Mouse (Mus musculus) midbrain, embryonic 12.5 days (tissue): ENCODE data around the gene Fzd4. TPM values are rescaled to one million over a fixed set of nuclear protein-coding genes. Genes with fewer than 3 reads are reported as not detected.

Source experiments
- ATAC-seq: fragments of 200-750 bp; cut with Nextera tagmentation; 2 replicates; pipeline ENCODE4 v1.8.0; 2017; ENCODE audit warnings: low read depth, moderate TSS enrichment, moderate library complexity; ENCODE audit not compliant: low FRiP score
- H3K27ac ChIP-seq: fragments of 300-500 bp; sonication (generic); replicated peaks from 2 replicates; pipeline ENCODE4 v1.5.1; 2016; ENCODE audit warnings: mild to moderate bottlenecking
- H3K27me3 ChIP-seq: fragments of 300-500 bp; sonication (generic); 2 replicates; pipeline ENCODE4 v1.6.1; 2016; ENCODE audit warnings: mild to moderate bottlenecking
- H3K36me3 ChIP-seq: fragments of 300-500 bp; sonication (generic); 2 replicates; pipeline ENCODE4 v1.6.1; 2016
- H3K4me1 ChIP-seq: fragments of 300-500 bp; sonication (generic); 2 replicates; pipeline ENCODE4 v1.6.1; 2016
- H3K4me2 ChIP-seq: fragments of 300-500 bp; sonication (generic); replicated peaks from 2 replicates; pipeline ENCODE4 v1.6.1; 2016; ENCODE audit warnings: mild to moderate bottlenecking, moderate library complexity
- H3K4me3 ChIP-seq: fragments of 300-500 bp; sonication (generic); 2 replicates; pipeline ENCODE4 v1.5.1; 2016; ENCODE audit warnings: mild to moderate bottlenecking
- H3K9ac ChIP-seq: fragments of 300-500 bp; sonication (generic); replicated peaks from 2 replicates; pipeline ENCODE4 v1.6.1; 2016; ENCODE audit warnings: mild to moderate bottlenecking, moderate library complexity
- H3K9me3 ChIP-seq: fragments of 300-500 bp; sonication (generic); 2 replicates; pipeline ENCODE4 v1.6.1; 2016; ENCODE audit warnings: mild to moderate bottlenecking
- WGBS: fragments of 180-500 bp; shearing (Covaris S2); methylation state at CpG from one replicate; pipeline ENCODE4 v1.1.7; 2016; 5-methylcytosine and 5-hydroxymethylcytosine counted together
- polyA plus RNA-seq: library from polyadenylated mRNA; unstranded; fragments of >200 nt; fragmentation: Nextera tagmentation; extraction: Ambion mirVana; gene quantifications from 2 replicates; pipeline ENCODE4 v1.2.1, GENCODE M21; 2016

The Fzd4 gene
- polyA plus RNA-seq, 1 experiment from 2014 or later: 2.5 TPM

- H3K4me1 ChIP-seq: no peaks in the 10 kb centered on the region
- no peaks in the 10 kb centered on the region for H3K36me3 ChIP-seq
- H3K27me3 ChIP-seq: no peaks in the 10 kb centered on the region
- no peaks in the 10 kb centered on the region for H3K9me3 ChIP-seq
- H3K27ac ChIP-seq: no peak overlapping the region
- ATAC-seq: no peak
- no peak overlapping the region for H3K4me3 ChIP-seq
- 84% methylated on average over 3 of the region's 3 CpGs for WGBS
- H3K4me2 ChIP-seq: no peak overlapping the region
- no peak overlapping the region for H3K9ac ChIP-seq
These were observed 15.2 kb upstream of the Fzd4 start for GRCm38 (mm10) chr7:89388981-89389380.

GRCm38 (mm10) chr7:89390660-89391059 is 13.5 kb upstream of the Fzd4 start:
- Histone ChIP-seq H3K4me1 (no peaks in the 10 kb centered on the region), H3K36me3 (no peaks in the 10 kb centered on the region), H3K27ac (no peak overlapping the region), H3K4me2 (no peak overlapping the region), H3K9ac (no peak overlapping the region), H3K27me3 (no peaks in the 10 kb centered on the region), H3K4me3 (no peak overlapping the region), H3K9me3 (no peaks in the 10 kb centered on the region)
- no peak for ATAC-seq
- whole genome bisulfite sequencing: 78% methylated on average over 2 of the region's 2 CpGs

- ATAC-seq: no peak
- Histone ChIP-seq H3K9me3 (no peaks in the 10 kb centered on the region), H3K27me3 (no peaks in the 10 kb centered on the region), H3K4me3 (no peak overlapping the region), H3K4me1 (no peaks in the 10 kb centered on the region), H3K4me2 (no peak overlapping the region), H3K36me3 (no peaks in the 10 kb centered on the region), H3K9ac (no peak overlapping the region), H3K27ac (no peak overlapping the region)
- 89% methylated on average over 3 of the region's 3 CpGs for WGBS
These were observed 12.9 kb upstream of the Fzd4 start for GRCm38 (mm10) chr7:89391281-89391680.

GRCm38 (mm10) chr7:89391831-89392230 is 12.3 kb upstream of the Fzd4 start:
- no peaks in the 10 kb centered on the region for H3K9me3 ChIP-seq
- H3K36me3 ChIP-seq: no peaks in the 10 kb centered on the region
- no peak overlapping the region for H3K27ac ChIP-seq
- WGBS: 87% methylated on average over 4 of the region's 4 CpGs
- no peaks in the 10 kb centered on the region for H3K27me3 ChIP-seq
- no peak overlapping the region for H3K4me3 ChIP-seq
- no peak overlapping the region for H3K4me2 ChIP-seq
- ATAC-seq: no peak
- H3K4me1 ChIP-seq: no peaks in the 10 kb centered on the region
- H3K9ac ChIP-seq: no peak overlapping the region

- no peaks in the 10 kb centered on the region for H3K36me3 ChIP-seq
- no peak overlapping the region for H3K4me3 ChIP-seq
- H3K4me2 ChIP-seq: no peak overlapping the region
- no peak overlapping the region for H3K9ac ChIP-seq
- no peak overlapping the region for H3K27ac ChIP-seq
- no peaks in the 10 kb centered on the region for H3K27me3 ChIP-seq
- ATAC-seq: no peak
- H3K9me3 ChIP-seq: no peaks in the 10 kb centered on the region
- WGBS: 74% methylated on average over 4 of the region's 4 CpGs
- H3K4me1 ChIP-seq: no peaks in the 10 kb centered on the region
These were observed 11.8 kb upstream of the Fzd4 start for GRCm38 (mm10) chr7:89392388-89392787.

GRCm38 (mm10) chr7:89392825-89393224 is 11.3 kb upstream of the Fzd4 start:
- no peak overlapping the region for H3K4me2 ChIP-seq
- ATAC-seq: no peak
- H3K27me3 ChIP-seq: no peaks in the 10 kb centered on the region
- WGBS: 100% methylated on average over 1 of the region's 1 CpGs
- no peak overlapping the region for H3K4me3 ChIP-seq
- H3K9ac ChIP-seq: no peak overlapping the region
- no peaks in the 10 kb centered on the region for H3K4me1 ChIP-seq
- H3K27ac ChIP-seq: no peak overlapping the region
- no peaks in the 10 kb centered on the region for H3K9me3 ChIP-seq
- H3K36me3 ChIP-seq: no peaks in the 10 kb centered on the region

- WGBS: 83% methylated on average over 1 of the region's 1 CpGs
- H3K4me3 ChIP-seq: no peak overlapping the region
These were observed 8.8 kb upstream of the Fzd4 start for GRCm38 (mm10) chr7:89395399-89395798.

GRCm38 (mm10) chr7:89396386-89396785 is 7.8 kb upstream of the Fzd4 start:
- H3K27ac ChIP-seq: no peak overlapping the region
- no peak overlapping the region for H3K9ac ChIP-seq
- peaks cover 12% of the 10 kb centered on the region; the same call in 1 of the 2 replicates for H3K4me1 ChIP-seq
- ATAC-seq: no peak
- H3K4me2 ChIP-seq: no peak overlapping the region
- WGBS: 67% methylated on average over 8 of the region's 8 CpGs
- no peaks in the 10 kb centered on the region for H3K9me3 ChIP-seq
- no peaks in the 10 kb centered on the region for H3K36me3 ChIP-seq
- H3K4me3 ChIP-seq: no peak overlapping the region
- peaks cover 5% of the 10 kb centered on the region for H3K27me3 ChIP-seq

More at GRCm38 (mm10) chr7:89395399-89395798, 8.8 kb upstream of the Fzd4 start:
- H3K4me1 ChIP-seq: 0 out of 2 replicates have a peak, but pooled peaks cover 2% of the 10 kb centered on the region
- H3K9ac ChIP-seq: no peak overlapping the region
- H3K4me2 ChIP-seq: no peak overlapping the region
- ATAC-seq: no peak
- H3K27ac ChIP-seq: no peak overlapping the region
- H3K9me3 ChIP-seq: no peaks in the 10 kb centered on the region
- no peaks in the 10 kb centered on the region for H3K36me3 ChIP-seq
- H3K27me3 ChIP-seq: no peaks in the 10 kb centered on the region; the same call in 1 of the 2 replicates

GRCm38 (mm10) chr7:89397837-89398534 is 6.2 kb upstream of the Fzd4 start:
- Histone ChIP-seq H3K36me3 (no peaks in the 10 kb centered on the region), H3K9ac (no peak overlapping the region), H3K4me2 (no peak overlapping the region), H3K27me3 (peaks cover 20% of the 10 kb centered on the region), H3K4me1 (peaks cover 16% of the 10 kb centered on the region; the same call in 1 of the 2 replicates), H3K27ac (no peak overlapping the region), H3K4me3 (no peak overlapping the region), H3K9me3 (no peaks in the 10 kb centered on the region)
- no peak for ATAC-seq
- 74% methylated on average over 3 of the region's 3 CpGs for WGBS

- Histone ChIP-seq H3K9ac (no peak overlapping the region), H3K4me2 (no peak overlapping the region), H3K27me3 (peaks cover 33% of the 10 kb centered on the region), H3K9me3 (no peaks in the 10 kb centered on the region), H3K36me3 (no peaks in the 10 kb centered on the region), H3K4me1 (peaks cover 27% of the 10 kb centered on the region), H3K4me3 (no peak overlapping the region), H3K27ac (no peak overlapping the region)
- WGBS: 46% methylated on average over 2 of the region's 2 CpGs
- no peak for ATAC-seq
These were observed 3.4 kb upstream of the Fzd4 start for GRCm38 (mm10) chr7:89400721-89401120.

- H3K9me3 ChIP-seq: no peaks in the 10 kb centered on the region
- no peaks in the 10 kb centered on the region for H3K36me3 ChIP-seq
- H3K27ac ChIP-seq: no peak overlapping the region
- 46% methylated on average over 11 of the region's 11 CpGs for WGBS
- ATAC-seq: no peak
- H3K4me2 ChIP-seq: no peak overlapping the region
- H3K4me3 ChIP-seq: no peak overlapping the region
- H3K9ac ChIP-seq: no peak overlapping the region
- H3K27me3 ChIP-seq: peaks cover 38% of the 10 kb centered on the region
- peaks cover 27% of the 10 kb centered on the region for H3K4me1 ChIP-seq
These were observed 2.9 kb upstream of the Fzd4 start for GRCm38 (mm10) chr7:89401136-89401858.

GRCm38 (mm10) chr7:89401936-89402335 is 2.2 kb upstream of the Fzd4 start:
- no peak for ATAC-seq
- H3K9ac ChIP-seq: no peak overlapping the region

More at GRCm38 (mm10) chr7:89401936-89402335, 2.2 kb upstream of the Fzd4 start:
- Histone ChIP-seq H3K4me2 (no peak overlapping the region), H3K36me3 (no peaks in the 10 kb centered on the region), H3K27ac (no peak overlapping the region), H3K9me3 (no peaks in the 10 kb centered on the region), H3K27me3 (peaks cover 41% of the 10 kb centered on the region), H3K4me1 (peaks cover 27% of the 10 kb centered on the region), H3K4me3 (no peak overlapping the region)
- 80% methylated on average over 3 of the region's 3 CpGs for WGBS
